Mouse (Mus musculus) neutrophil, adult 5-6 weeks (primary cell): Measurements from ENCODE around the gene Gng7. TPM values are rescaled to one million over a fixed set of nuclear protein-coding genes. Genes with fewer than 3 reads are reported as not detected.

ENCODE experiments used
- ATAC-seq: fragments of 151-379, 151-347 bp; 2 replicates; pipeline ENCODE4 v1.8.0; 2017; ENCODE audit warnings: mild to moderate bottlenecking, moderate TSS enrichment; ENCODE audit not compliant: insufficient number of reproducible peaks, poor library complexity, low FRiP score, severe bottlenecking; ENCODE audit errors: extremely low read depth
- total RNA-seq: library from RNA; stranded (forward); fragments of 200-1000 nt; gene quantifications from 2 replicates; pipeline ENCODE4 v1.2.3, GENCODE M21; 2017

The Gng7 gene
- total RNA-seq, 1 experiment from 2014 or later: not detected

DNA sequence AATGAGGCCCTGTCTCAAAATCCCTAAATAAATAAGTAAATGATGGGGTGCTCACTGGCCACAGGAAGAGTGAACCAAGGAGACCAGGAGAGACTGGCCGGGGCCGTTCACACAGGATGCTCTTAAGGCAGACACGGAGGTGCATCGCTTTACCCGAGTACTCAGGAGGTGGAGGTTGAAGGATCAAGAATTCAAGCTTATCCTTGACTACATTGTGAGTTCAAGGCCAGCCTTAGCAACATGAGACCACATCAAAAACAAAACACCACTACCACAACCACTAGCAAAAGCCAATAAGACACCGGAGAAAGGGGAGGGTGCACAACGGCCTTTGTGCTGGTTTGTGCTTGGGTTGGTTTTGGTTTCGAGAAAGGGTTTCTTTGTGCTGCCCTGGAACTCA, 58.4 kb downstream of the Gng7 start:
- no peak for ATAC-seq

DNA sequence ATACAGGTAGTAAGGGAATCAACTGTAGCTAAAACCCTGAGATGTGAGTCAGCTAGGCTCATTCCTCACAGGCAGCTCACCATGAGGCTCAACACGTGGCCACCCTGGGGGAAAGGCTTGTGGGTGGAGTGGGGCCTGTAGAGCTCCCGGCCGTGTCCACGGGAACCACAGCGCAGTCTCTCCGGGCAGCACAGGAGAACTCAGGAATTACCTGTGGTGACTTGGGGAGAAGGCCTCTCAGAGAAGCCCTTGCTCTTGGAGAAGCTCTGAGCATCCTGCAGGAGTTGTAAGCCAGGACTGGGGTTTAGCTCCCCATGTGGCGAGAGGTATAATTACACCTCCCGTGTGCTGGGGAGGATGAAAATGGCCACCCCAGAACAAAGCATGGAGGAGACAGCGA, 59.2 kb downstream of the Gng7 start:
- ATAC-seq: peak; percentile 81

DNA sequence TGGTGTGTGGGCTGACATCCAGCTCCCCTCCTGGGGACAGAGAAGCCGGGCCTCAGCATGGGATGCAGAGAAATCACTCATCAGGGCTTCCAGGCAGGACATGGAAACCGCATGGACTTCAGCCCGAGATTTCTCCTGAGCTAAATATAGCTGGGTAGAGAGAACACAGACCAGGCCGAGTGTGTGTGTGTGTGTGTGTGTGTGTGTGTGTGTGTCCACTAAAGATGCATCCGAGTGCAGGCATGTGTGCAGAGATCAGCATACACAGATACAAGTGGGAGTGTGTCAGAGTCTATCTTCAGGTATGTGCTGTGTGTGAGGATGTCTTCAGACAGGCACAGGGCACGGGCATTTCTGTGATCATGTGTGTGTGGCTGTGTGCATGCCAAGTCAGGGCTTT, 59.9 kb downstream of the Gng7 start:
- ATAC-seq: no peak

DNA sequence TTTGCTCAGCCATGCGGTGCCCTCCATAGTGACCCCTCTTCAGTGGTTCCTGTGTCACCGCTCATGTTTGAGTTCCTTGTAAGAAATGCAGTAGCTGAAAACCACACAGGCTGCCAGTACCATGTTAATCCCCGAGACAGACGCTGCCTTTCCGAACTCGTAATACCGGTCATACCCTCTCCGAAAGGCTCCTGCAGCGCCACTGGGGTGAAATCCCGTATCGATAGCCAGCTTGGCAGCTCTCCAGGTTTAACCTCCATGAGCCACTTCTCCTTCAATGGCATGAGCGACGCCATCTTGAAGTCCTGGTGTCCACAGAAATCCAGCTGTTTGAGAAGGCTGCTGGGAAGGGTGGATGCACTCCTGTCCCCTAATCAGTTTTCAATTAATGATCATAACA, 60.3 kb downstream of the Gng7 start:
- ATAC-seq: no peak

DNA sequence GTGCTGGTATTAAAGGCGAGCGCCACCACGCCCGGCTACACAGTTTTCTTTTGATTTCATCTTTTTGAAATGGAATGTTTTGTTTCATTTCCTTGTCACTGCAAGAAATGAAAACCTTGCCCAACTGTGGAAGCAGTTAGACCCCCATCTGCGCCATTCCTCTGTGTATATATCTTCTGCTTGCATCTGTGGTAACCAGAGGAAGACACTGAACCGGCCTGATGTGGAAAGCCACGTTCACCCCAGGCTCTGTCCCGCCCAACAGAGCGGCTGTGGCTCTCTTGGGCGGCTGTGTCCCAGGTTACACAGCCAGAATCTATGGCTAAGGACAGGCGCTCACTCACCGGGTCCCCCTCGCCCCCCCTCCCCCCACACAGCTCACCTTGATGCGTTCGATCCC, 62.3 kb downstream of the Gng7 start:
- ATAC-seq: no peak

DNA sequence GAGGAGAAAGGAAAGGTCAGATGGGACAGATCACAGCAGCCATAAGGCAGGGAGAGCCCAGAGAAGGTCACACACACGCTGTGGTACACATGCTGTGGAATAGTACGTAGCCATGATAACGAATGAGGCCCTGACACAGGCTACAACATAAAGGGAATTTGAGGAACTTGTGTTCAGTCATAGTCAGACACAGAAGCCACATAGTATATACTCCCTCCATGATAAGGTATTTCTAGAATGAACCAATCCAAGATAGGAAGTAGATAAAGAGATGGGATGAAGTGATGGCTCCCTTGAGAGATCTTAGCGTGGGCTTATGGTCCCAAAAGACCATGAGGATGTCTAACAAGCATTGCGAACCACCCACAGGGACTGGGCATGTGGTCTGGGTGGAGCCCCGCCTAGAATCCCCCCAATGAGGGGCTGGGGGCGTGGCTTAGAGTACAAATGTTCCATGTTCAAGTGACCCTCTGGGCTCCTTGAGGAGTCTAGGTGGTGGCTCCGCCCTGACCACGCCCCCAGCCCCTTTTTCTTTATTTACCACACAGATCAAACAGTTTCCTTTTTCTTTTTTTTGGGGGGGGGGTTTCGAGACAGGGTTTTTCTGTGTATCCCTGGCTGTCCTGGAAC, 62.9 kb downstream of the Gng7 start:
- ATAC-seq: no peak

DNA sequence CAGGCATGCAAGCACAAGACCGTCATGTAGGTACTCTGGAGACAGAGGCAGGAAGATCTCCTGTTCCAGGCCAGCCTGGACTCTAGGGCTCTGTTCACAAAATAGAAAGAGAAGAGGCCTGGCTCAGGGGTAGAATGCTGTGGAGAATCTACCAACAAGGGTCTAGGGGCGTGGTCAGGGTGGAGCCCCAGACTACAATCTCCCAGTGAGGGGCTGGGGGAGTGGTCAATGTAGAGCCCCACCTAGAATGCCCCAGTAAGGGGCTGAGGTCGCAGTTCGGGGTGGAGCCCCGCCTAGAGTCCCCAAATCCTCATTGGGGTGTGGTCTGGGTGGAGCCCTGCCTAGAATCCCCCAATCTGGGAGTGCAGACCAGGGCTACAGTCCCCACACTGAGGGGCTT, 64.4 kb downstream of the Gng7 start:
- ATAC-seq: no peak

DNA sequence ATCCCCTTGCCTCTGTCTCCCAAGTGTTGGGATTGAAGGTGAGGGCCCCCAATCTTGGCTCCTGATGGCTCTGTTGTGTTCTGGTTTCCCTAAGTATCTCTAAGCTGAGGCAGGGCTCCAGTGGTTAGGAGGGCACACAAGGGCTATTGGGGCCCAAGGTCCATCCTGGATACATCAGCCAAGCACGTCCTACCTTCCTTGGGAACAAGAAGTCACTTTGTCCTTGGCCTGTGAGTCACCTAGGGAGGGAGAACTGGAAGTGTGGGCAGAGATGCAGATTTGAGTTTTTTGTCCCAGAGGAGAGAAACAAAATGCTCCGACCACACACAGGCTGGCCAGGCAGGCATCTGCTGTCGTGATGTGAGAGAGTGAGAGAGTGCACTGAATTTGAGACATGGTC, 65.7 kb downstream of the Gng7 start:
- no peak for ATAC-seq

DNA sequence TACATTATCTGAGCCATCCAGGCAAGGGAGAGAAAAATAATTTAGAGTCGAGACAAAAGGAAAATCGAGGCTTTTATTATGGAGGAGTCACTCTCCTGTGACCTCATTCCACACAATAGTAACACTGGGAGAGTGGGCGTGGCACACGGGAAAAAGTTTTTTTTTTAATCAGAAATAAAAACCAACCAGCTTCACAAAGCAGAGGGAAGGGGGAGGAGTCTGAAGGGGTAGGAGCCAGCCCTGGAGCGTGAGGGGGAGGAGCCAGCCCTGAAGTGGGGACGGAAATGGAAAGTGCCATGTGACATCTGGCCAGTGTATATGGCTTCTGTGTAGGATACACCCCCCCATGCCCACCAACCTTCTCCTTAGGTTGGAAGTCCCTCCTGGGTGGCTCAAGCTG, 66.2 kb downstream of the Gng7 start:
- ATAC-seq: no peak

DNA sequence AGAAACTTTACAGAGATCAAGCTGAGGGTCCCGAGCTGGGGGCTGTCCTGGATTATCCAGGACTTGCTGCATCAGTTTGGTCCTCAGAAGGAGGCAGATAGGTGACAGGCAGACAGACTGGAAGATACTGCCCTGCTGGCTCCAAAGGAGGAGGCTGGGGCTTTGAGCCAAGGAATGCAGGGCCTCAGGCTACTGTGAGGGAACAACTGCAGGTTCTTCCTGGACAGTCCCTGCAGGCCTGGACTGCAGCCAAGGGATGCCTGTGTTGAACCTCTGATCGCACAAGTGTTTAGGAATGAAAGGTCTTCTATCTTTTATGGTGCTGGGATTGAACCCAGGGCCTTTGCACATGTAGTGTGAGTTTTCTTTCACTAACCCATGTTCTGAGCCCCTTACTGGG, 66.9 kb downstream of the Gng7 start:
- no peak for ATAC-seq

DNA sequence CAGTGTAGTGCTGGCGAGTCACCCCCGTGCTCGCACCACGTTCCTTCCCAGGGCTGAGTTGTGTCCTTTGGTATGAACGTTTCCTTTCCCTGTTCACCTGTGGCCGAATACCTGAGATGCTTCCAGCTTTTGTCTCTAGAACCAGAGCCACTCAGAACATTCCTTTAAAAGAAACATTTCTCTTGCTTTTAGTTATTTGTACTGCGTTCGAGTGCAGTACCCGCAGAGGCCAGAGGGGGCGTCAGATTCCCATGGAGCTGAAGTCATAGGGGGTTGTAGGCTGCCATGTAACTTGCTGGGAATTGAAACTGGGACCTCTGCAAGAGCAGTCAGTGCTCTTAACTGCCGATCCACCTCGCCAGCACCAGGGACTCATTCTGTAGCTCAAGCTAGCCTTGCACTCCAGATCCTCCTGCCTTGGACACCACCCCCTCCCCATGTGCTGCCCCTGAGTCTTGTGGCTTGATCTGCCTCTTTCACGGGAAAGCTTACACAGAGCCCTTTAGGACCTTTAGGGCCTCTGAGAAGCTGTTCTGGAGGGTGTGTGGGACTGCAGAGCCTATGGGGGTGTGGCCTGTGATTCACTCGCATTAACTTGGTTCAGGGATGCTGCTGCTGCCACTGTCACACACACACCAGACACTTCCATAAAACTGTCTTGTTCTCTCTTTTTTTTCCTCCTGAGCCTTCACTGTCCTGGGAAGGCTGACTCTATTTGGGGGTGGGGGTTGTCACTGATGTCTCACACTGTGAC, 67.9 kb downstream of the Gng7 start:
- no peak for ATAC-seq

DNA sequence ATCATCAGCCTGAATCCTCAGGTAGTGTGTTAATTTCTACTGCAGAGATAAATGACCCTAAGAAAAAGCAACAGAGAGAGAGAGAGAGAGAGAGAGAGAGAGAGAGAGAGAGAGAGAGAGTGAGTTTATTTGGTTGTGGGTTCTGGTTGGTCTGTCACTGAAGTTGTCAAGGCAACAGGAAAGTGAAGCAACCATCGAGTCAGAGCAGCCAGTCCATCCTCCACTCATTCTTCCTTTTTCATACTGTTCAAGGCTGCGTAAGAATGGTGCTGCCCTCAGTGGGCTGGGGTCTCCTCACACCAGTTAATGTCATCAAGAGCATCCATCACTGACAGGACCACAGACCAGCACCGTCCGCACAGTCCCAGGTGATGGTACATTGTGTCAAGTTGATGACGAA, 70.5 kb downstream of the Gng7 start:
- no peak for ATAC-seq

DNA sequence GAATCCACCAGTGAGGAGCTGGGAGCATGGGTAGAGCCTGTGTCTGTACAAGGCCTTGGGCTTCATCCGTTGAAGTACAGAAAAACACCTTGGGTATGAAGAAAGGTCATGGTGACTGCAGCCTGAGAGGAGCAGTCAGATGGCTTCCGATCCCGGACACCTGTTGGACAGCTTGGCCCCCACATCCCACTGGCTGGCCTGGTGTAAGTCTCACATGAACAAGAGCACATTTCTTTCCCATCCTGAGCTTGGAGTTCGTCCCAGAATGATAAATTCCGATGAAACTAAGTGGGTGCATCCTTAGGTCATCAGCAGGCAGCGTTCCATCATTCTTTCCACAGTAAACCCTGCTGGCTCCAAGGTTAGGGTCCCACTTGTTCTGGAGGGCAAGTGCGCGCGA, 71.0 kb downstream of the Gng7 start:
- no peak for ATAC-seq

DNA sequence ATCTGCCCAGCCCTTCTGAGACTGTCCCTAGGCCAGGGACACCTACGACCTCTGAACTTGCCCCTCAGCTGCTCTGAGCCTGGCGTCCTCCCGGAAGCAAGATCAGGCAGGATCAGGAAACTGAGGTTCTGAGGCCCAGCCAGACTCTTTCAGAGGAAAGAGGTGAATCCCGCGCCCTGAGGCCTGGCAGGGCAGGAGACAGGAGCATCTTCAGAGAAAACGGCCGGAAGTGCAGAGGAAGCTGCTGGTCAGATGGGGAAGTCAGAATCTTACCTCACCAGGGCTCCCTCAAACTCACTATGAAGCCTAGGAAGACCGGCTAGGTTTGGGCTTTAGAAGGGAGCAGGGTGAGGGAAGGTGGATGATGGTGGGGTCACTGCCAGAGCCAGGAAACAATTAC, 71.8 kb downstream of the Gng7 start:
- peak; percentile 24; the same call in 1 of the 2 replicates for ATAC-seq

DNA sequence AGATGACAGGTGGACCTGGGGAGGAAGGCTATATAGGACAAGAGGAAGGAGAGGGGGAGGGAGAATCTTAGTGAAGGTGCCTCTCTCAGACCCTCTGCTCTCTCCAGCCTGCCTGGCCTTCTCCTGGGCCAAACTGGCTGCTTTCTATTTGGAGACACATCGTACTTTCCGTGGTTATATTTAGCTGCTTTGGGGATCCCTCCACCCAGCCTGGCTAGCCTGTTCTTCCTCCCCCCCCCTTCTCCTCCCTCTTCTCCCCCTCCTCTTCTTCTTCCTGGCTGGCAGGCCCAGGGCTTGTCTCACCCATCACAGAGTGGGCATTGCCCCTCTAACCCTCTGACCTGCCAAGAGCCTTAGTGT, 73.8 kb downstream of the Gng7 start:
- no peak for ATAC-seq

DNA sequence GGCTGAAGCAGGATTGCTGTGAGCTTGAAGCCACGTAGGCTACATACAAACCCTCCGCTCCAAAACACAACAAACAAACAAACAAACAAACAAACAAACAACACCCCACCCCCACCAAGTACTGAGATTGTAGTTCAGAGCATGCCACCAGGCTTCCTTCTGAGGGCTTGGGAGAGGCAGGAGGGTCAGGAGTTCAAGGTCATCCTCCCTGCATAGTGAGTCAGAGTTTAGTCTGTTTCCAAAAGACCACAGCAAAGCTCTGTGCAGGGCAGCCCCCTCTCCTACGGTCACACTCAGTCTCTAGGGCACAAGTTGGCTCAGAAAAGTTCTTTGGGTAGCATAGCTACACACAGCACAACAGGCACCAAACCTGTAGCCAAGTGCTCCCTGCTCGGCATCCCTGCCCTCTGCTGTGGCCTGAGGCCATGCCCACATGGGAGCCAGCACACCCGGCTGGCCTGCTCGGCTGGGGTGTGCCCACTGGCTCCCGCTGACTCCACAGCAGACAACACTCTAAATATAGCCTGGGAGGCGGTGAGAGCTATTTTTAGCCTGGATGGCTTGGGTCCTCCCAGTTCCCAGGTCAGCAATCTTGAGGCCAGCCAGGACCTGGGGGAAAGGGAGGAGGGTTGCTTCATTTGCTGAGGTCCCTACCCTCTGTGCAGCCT, 74.3 kb downstream of the Gng7 start:
- ATAC-seq: no peak

DNA sequence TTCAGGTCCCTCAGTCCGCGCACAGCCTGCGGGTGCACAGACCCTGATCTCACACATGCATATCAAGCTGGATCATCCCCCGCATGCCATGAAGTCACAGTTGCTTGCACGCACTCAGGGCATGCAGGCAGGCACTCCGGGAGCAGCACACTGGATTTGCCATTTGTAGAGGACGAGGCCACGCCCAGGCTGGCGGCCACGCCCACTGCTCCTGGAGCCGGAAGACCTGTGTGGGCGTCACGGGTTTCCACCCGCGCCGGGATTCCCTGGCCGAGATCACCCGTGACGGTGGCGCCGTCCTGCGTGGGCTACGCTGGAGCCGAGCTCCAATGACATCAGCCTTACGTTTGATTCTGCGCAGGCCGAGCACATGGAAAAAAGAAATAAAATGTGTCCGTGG, 75.1 kb downstream of the Gng7 start:
- ATAC-seq: peak; percentile 28

DNA sequence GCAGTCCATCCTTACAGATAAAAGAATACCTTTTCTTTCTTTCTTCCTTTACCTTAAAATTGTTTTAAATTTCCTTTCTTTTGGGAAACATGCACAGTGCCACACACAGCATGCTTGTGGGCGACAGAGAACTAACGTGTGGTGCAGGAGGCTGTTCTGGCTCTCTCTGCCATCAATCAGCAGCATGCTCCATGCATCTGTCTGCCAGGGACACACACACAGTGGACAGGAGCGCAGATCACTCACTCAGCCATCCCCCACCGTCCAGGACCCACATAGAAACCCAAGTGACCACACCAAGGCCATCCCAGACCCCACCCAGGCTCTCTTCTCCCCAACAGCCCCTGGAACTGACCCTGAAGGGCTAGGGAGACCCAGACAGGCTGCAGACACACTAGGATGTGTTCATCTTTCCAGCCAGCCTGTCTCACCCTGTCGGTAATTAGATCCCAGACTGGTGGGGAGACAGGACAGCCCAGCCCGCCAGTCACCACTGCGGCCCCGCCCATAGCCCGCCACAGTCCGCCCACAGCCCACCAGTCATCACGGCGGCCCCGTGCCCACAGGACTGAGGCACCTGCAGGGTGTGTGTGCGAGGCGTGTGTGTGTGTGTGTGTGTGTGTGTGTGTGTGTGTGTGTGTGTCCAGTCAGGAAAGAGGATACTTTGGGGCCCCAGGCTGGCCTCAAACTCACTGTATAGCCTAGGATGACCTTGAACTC, 75.8 kb downstream of the Gng7 start:
- no peak for ATAC-seq

DNA sequence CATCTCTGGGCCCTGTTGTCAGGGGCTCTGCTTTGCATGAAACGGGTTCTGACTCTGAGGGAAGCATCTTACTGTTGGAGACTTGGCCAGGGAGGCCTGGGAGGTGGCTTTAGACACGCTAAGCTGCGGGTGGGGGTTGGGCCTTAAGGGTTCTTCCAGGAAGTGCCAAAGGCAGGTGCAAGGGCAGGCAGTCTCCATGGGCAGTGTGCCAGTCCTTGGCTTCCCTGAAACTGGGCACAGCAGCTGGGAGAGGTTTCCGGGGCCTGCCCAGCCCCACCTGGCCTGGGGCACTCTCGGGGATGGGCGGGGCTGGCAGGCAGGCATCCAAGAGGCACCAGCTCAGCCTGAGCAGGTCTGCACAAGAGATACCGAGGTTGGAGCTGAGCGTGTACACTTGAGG, 77.1 kb downstream of the Gng7 start:
- ATAC-seq: no peak

DNA sequence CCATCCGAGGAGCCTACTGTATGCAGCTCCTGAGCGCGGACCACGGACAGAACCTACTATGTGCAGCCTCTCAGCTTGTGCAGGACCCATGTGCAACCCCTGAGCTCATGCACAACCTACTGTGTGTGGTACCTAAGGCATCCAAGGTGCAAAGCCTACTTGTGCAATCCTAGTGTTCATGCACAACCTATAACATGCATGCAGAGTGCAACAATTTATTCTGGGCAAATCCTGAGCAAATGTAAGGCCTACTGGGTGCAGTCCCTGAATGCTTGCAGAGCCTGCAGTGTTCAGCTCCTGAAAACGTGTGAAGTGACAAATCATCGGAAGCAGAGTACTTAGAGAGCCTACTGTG, 78.0 kb downstream of the Gng7 start:
- no peak for ATAC-seq
